Mouse (Mus musculus): ENCODE data around the gene Sdcbp2.

Sdcbp2 gene

DNA sequence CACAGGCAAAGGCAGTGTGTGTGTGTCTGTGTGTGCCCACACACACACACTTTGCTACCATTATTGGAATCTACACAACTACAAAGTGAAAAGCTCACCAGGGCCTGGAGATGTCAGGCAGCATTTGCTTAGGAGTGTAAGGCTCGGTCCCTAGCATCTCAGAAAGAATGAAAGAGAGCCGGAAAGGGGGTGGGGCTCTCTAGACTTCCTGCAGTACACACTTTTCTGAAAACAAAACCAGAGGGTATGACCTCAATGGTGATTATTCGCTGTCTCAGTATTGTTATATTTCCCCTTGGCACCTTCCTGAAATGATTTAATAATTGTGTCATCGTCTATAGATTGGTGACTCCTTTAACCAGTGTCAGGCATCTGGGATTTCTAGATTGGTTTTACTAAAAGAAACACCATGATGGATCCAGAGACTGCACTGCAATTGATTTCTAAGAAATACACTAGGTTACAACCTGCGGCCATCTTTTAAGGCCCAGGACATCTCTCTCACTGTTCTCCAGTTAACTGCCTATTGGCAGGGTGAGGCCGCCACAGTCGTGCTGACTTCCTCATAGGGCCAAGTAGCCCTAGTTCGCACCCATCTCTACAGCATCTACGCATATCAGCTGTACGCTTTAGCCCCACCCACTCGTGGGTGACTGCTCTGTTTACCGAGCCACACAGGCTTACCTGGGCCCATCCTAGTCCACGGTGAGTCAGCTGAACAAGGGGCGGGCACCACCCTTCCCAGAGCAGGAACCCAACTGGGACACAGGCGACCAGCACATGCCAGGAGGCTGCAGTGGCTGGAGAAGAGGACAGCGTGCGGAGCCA is at the start of gene Sdcbp2:
Gene Sdcbp2 (plus strand): TSS at position 750 of the 828 bp plus-strand sequence.
- in situ Hi-C loops (cut with MboI): no loop called here

DNA sequence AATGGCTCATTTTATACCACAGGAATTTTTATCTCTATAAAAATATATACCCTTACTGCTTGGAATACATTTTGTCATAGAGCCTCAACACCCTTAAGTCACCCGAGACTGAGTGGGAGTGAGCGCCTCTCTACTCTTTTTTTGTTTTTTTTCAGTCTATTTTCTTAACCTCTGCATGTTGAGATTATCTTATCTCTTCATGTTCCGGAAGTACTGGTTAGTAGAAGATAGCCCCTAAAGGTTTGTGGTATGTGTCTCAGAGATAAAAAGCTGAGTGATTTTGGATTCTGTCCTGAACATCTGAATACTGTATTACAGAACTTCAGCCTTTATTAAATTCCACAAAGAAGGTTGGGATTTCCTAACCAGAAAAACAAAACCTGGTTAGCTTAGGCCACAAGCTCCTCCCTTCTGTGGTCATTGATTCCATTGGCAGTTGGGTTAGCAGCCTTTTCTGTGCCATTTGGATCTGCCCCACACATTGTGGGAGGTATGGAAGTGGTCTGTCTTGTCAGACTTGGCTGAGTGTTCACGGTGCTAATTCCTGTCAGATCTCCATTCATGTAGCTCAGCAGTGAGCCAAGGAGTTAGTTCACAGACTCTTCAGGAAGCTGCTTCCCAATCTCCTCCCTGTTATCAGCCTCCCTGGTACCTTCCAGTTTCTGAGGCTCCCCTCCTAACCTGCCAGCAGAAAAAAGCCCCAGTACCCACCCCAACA is 47.9 kb upstream of the Sdcbp2 start:
- in situ Hi-C loops (cut with MboI): no loop called here

DNA sequence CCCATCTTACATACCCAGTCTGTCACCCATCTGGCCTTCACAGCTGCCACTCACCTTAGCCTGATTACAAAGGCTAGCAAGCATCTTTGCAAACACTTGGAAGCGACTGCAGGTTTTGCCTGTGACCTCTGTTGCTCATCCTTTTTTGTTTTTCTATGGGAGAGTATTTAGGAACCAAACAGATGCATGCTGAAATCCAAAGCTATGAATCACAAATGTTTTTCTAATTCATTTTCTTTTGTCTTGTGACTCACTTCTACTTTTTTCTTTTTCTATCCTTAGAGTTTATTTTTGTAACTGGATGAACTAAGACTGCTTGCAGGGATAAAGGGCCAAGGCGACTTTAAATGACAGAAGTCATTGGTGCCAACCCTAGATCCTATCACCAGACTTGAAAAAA is 46.9 kb upstream of the Sdcbp2 start:
- in situ Hi-C loops (cut with MboI): no loop called here

DNA sequence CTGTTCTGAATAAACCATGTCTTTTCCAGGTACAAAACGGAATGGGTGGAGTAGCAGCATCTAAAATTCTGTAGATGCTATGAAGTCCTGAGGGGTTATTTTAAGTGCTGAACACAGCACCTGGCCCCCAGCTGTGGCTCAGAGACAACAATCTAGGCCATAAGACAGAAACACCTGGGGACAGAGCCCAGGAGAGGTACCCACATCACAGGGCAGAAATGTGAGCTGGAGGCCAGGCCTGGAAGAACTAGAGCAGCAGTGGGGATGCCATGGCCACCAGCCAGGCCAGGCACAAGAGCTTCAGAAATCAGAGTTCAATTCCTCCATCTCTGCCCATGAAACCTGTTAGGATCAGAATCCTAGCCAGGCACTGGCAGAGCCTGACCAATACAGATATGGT is 44.4 kb upstream of the Sdcbp2 start:
- in situ Hi-C loops (cut with MboI): no loop called here

DNA sequence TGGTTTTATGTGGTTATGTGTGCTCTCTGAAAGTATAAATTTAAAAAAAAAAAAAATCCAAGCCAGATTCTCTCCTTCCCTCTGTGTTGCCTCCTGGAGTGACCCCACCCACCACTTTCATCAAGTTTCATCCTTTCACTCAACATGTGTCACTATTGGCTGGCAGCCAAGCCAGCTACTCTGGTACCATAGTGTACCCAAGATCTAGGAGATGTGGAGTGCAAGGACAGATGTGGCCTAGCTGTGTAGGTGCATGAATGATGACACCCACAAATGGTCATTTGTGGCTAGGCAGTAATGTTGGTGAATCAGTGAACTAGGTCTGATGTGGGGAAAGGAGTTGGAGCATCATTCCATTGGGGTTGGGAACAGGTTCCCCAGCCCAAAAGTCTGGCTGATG is 43.3 kb upstream of the Sdcbp2 start:
- in situ Hi-C loops (cut with MboI): no loop called here

DNA sequence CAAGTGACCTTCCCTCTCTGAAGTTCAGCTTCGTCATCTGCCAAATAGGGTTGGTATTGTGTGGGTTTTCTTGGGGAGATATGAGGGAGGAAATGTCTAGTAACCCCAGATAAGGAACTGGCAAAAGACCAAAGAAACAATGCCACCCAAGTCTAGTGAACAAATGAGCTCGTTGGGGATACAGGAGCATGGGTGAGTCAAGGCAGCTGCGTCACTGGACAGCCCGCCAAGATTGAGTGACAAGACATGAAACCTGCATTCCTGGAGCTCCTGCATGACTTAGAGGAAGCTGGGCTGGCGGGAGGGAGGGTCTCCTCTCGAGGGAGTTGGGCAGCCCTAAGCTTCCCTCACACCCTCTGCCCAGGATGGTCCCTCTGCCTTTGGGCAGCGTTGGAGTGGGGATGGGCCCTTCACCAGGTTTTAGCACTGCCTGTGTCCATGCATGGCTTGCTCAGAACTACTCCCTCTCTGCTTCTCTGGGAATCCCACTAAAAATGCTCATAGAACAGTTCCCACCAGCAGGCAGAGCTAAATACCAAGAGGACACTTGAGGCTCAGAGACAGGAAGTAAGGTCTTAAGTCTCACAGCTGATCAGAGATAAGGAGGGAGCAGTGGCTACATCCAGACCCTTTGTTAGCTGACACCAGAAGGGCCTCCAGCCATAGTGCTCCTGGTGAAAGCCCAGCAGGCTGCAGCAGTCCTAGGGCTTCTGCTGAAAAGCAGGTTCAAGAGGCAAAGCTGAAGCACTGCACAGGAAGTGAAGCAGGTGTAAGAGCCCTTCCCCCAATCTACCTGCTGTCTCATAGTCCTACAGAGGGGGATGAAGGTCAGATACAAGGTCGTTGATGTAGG is 41.8 kb upstream of the Sdcbp2 start:
- in situ Hi-C loops (cut with MboI): no loop called here

DNA sequence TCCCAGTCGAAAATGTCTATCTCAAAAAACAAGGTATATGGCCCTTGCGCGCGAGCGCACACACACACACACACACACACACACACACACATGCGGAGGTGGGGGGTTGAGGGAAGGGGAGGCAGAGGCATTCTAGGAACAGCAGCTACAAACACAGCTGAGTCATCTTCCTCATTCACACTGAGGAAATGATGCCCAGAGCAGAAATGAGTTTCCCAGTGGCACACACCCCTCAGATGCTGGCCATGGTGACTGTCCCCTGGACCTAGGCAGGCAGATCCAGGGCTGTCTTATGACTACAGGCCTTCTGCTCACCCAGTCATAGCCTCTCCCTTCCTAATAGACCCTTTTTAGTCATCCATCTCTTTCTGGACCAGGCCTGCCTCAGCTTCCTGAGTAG is 38.8 kb upstream of the Sdcbp2 start:
- in situ Hi-C loops (cut with MboI): no loop called here

DNA sequence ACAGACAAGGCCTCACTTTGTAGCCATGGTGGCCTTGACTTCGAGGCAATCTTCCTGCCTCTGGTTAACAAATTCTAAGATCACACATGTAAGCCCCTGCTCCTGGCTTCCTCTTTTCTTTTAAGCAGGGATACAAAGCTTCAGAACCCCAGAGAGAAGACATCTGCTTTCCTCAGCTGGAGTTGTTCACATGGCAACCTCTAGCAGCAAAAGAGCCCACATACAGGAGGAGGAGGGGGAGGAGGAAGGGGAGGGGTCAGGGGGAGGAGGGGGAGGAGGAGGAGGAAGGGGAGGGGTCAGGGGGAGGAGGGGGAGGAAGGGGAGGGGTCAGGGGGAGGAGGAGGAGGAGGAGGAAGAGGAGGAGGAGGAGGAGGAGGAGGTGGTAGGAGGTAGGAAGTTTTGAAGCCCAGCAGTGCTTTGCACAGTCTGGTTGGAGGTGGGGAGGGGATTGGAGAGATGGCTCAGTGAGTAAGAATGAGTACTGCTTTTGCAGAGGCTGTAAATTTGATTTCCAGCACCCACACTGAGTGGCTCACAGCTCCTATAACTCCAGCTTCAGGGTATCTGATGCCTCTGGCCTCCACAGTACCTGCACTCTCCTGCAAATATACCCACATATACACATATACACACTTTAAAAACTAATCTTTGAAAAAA is 36.3 kb upstream of the Sdcbp2 start:
- in situ Hi-C loops (cut with MboI): no loop called here

DNA sequence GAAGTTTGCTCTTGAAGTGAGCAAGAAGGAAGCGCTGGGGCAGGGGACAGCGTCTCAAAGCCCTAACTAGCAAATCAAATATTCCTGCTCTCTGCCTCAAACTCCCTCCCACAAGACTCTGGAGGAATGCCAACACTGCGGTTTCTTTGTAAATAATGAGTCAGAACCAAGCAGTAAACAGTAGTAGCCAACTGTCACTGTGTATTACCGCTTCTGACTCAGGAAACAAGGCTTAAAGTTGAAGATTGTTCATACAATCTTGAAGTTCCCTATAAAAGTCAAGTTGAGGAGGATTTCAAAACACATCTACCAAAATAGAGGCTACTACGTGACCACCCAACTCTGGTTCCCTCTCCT is 35.8 kb upstream of the Sdcbp2 start:
- in situ Hi-C loops (cut with MboI): no loop called here

DNA sequence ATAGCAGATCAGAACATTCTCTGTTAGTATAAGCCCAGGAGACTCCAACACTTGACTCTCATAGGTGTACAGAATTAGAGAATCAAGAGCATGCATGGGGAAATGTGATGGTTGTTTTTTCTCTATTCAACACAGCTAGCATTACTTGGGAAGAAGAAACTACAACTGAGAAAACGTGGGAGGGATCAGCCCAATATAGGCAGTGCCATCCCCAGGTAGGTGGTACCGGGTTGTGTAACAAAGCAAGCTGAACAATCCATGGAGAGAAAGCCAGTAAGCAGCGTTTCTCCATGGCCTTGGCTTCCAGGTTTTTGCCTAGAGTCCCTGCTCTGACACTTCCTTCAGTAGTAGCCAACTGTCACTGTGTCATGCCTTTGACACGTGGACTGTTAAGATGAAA is 33.8 kb upstream of the Sdcbp2 start:
- in situ Hi-C loops (cut with MboI): no loop called here

DNA sequence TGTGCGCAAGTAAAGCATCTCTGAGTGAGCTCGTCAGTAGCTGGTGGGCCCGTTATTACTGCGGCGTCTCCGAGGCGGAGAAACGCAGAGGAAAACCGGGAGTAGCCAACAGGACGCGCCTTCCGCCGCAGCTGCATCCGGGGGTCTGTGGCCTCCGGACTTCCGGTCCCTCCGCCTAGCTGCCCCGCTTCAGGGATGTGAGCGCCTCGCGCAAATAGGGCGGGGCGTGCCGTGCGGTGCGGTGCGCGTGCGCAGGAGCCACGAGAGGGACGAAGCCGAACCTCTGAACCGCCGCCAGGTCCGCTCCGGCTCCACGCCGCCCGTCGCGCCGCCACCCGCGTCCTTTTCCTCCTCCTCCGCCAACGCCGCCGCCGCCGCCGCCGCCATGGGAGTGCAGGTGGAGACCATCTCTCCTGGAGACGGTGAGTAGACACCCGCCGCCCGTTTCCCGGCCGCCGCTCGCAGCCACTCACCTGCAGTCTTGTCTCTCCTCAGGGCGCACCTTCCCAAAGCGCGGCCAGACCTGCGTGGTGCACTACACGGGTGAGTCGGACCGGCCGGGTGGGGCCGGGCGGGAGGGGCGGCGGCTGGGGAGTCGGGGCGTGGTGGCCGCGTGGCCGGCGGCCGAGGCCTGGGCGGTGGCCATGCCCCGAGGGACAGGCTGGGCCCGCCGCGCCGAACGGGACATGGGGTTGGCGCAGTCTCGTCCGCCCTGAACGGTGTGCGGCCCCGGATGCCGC is 29.9 kb upstream of the Sdcbp2 start, which contains the start of gene Fkbp1a:
Gene Fkbp1a (plus strand): TSS at position 161 of the 740 bp plus-strand sequence.
- in situ Hi-C loops (cut with MboI): no loop called here

DNA sequence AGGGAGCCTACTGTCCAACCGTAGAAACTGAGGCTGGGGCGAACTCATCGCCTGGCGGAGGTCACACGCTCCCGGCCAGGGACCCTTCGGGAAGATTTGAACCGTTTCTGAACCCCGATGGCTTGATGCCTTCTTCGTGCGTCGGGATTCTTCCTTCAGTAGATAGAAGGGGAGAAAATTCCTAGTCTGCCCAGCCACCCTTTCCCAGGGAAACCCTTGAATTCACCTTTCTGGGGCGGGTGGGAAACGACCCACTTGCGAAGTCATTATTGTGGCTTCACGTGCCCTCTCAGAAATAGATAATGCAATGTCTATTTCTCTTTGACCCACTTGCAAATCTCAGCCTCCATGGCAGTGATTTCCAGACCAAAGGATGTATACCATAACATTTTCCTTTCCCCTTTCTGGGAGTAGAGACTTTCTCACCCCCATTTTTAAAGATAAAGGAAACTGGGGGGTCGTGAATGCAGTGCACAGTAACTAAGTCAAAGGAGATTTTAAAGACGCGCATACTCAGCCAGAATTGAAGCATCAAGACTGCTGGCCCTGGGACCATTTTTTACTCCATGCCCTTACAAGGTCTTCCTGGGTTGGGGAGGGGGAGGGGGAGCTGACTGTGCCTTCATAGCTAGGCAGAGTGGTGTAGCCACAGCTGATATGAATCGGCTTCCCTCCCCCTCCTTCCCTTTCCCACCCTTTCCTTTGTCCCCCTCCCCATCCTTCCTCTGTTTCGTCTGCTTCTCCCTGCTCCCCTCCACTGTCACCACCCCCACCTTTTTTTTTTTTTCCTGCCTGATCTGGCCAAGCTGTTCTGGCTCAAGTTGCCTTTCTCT is 29.1 kb upstream of the Sdcbp2 start:
- in situ Hi-C loops (cut with MboI): no loop called here

DNA sequence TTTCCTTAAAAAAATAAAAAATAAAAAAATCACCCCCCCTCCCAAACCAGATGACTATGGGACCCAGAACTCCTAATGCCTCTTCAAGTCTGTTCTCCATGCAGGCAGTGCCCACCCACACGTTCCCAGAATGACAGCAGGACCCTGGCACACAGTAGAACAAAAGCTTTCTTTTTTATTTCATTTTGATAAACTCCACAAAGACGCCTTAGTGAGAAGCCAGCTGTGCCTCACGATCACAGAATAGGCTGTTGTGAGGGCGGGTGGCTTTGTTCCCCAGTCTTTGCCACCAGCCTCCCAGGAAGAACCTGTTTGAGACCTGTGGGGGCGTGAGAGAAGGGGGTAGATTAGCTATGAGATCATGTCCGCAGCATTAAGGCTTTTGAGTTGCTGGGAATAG is 27.7 kb upstream of the Sdcbp2 start:
- in situ Hi-C loops (cut with MboI): no loop called here

DNA sequence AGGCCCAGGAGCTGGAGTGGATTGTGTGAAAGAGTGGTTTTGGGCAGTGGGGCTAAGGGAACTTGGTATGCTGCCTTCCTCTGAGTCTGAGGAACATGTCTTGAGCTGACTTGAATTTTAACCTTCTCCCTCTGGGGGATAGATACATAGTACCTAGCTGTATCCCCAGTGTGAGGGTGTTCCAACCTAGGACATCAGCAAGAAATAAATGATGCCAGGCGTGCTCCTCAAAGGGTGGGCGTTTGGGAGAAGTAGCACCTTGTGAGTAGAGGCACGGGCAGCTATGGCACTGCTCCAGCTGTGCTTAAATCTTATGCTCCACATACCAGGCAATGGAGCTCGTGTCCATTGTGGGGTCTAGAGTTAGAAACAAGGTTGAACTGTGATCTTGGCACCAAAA is 25.9 kb upstream of the Sdcbp2 start:
- in situ Hi-C loops (cut with MboI): no loop called here

DNA sequence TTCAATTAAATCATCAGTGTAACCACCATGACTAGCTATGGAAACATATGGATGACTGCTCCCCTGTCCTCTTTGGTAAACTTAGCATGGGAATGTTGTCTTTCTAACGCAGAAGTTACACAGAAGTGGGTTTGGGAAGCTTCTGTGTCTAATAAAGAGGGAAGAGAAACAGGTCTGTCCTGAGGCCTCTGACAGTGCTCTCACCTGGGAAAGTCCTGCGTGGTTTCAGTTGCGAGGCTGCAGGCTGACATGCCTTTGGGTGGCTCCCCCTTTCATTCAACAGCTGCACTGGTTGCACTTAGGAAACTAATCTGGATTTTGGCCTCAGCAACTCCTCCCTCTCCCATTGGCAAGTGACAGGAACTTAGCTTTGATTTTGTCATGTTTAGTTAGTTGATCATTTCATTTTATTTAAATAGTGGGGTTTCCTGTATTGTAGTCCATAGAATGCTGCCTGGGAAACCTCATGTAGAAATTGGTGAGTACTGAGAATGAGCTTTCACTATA is 22.8 kb upstream of the Sdcbp2 start:
- in situ Hi-C loops (cut with MboI): no loop called here

DNA sequence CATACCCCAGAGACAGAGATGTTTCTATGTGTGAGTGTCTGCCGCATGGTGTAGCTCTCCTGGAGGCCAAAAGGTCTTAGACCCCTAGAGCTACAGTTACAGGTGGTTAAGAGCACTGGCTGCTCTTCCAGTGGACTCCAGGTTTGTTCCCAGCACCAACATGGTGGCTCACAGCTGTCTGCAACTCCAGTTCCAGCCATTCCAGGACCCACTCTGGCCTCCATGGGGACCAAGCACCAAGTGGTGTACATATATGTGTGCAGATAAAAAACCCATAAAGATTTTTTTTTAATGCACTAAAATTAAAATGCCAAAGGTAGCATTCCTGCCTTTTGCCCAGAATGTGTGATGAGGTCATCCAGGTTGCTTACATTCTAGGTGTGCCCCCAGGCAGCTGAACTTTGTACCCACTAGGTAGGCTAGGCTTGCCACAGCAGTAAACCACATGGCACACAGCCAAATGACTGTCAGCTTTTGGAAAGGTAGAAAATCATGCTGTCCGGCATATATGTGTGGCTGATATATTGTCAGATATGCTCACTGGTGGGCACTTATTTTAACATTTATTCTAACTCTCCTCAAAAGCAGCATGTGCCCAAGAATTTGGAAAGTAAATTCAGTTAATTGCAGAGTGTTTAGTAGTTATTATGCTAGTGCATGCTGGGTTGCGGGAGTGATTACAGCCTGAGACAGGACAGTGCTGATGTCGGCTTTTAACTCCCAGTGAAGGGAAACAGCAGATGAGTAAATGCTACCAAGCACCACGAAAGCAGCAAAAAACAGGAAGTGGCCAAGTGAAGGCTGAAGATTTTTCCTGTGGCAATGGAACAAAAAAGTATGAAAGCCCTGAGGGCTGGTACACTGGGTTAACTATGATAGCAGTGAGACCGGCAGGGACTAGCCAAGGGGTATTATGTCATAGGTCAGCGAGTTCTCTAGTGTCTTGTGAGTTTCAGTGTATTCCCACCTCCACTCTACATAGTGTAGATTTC is 9.2 kb upstream of the Sdcbp2 start:
- in situ Hi-C loops (cut with MboI): no loop called here

DNA sequence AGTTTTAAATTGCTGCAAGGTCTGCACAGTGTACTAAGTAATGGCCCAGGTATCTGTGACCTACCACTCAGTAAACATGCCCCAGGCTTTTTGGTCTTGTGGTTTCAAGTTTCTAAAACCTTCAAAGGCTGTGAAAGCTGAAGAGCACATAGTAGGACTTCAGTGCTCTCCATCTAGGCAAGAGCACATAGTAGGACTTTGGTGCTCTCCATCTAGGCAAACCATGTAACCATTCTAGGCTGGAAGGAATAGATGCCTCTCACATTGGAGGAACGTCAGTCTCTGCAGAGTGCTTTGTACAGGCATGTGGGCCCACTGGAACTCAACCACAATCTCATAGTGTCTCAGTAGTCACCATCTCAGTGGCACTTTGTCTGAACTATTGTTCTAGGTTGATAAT is 8.4 kb upstream of the Sdcbp2 start:
- in situ Hi-C loops (cut with MboI): no loop called here

DNA sequence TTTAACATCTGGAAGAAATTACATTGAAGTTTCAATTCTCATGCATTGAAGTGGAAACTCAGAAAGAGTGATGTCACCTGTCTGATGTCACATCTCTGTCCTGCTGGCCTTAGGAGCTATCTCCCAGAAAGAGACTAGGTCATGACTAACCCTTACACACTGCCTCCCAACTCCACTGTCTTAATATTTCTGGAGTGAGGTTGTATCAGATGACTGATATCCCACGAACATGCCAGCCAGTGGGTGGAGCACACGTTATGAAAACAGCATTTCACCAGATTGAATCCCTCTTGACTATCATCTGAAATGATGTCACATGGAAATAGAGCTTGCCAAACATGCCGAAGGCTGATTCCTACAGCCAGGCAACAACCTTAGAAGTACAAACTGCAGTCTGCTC is 7.4 kb upstream of the Sdcbp2 start:
- in situ Hi-C loops (cut with MboI): no loop called here

DNA sequence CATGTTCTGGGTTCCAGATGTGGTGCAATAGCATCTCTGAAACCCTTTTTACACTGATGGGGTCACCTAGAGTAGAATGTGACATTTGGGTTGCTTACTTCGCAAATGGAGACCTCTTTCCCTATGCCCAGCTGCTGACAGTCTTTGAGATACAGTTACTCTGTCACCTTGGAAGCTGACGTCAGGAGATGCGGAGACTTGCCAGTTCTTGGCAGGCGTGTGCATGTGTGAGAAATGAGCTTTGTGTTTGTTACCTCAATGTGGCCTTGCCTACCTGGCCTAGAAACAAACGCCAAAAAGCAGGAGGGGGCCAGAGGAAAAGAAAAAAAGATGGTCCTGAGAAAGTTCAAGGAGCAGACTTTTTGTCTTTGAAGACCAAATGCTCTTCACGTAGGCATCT is 5.6 kb upstream of the Sdcbp2 start:
- in situ Hi-C loops (cut with MboI): no loop called here
